Mouse (Mus musculus) brain, embryonic 18.5 days (tissue): Measurements from ENCODE around the gene Kirrel3.

Source experiments
- DNase-seq: peaks from one replicate; pipeline ENCODE4 v3.0.0-alpha.2; 2012; ENCODE audit warnings: low read depth, low spot score

Kirrel3 gene

DNA sequence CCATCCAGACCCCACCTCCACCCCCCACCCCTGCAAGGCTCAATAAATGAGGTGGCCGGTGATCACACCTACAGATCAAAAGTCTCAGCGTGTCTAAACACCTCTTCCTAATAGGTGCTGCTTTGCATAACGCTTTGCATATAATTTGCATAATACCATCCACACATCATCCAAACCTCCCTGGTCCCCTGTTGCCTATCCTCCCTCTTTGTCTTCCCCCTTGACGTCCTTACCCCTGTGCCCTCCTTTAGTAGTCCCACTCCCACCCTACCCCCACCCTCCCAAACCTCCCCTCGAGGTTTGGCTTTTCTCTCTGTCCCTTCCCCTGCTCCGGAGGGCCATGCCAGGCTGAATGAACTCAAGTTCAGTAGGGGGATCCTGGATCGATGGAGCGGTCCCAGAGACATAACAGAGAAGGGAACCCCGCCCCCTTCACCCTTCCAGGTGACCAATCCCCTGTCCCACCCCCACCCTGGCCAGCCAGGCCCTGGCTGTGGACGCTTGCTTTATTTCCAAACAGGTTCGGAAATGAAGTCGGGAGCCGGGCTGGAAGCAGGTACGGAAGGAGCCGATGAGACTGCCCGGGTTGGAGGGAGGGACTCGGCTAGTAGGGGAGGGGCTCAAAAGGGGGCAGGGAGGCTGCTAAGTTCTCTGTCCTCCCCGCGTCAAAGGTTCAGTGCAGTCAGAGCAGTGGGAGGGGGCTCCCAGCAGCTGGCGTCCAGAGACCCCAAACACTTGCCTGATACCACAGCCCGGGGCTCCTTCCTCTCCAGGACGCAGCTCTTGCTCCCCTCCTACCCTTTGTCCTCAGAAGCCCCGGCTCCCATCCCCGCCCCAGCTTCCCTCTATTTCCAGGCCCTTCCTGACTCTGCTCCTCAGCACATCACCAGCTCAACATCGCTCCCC, 539.1 kb downstream of the Kirrel3 start:
- DNase-seq = no peak

DNA sequence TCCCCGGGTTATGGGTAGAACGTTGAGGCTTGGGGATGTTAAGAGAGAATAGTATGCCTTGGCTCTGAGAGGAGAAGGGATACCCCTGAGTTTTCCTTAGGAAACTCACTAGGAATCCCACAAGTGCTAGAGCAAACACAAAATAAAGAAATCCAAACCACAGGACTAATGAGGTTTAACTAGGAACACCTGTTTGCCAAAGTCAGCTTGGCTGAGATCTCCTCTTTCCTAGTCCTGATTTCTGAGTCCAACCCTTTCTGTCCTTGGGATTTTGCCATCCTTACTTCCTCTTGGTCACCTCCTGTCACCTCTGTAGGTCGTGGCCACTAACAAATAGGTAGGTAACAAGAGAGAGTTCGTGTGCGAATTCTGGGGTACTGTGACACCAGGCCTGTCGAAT, 540.6 kb downstream of the Kirrel3 start:
- DNase-seq = no peak

DNA sequence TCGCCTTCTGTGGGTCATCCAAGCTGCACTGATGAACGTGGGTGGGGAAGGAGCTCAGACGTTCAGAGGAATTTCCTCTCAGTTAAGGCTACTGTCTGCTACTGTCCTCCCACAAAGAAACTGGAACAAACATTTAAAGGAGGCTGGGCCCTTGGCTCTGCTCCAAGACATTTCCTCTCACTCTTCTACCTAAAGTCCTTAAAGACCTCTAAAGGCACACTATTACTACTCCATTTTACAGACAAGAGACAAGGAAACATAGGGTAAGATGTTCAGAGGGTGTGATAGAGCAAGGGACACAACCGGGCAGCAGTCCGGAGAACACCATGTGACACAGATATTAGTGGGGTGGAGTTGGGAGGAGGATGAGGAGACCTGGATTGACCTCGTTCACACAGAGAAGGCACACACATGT, 541.2 kb downstream of the Kirrel3 start:
- no peak for DNase-seq

DNA sequence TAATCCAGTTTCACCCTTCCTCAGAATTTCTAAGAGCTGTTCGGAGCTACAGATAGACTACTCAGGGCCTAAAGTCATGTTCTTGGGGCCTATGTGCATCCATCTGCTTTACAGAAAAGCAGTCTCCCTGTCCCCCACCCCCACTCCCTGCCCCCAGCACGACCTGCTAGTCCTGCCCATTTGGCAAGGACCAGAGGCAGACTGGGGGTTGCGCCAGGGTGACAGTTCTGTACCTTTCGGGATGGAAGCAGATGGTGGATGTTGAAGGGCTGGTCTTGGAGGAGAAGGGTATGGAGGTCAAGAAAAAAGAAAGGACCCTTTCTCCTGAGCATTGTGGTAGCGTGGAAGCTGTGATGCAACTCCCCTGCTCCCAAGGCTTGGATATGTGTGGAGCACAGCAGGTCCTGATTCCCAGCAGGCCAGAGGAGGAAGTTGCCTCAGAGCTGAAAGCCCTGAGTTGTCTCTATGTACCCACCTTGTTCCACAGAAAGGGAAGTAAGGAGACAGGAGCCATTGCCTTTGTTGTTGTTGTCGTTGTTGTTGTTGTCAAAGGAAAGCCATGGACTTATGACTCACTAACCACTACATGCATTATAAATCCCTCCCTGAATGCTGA, 541.8 kb downstream of the Kirrel3 start:
- DNase-seq = no peak

DNA sequence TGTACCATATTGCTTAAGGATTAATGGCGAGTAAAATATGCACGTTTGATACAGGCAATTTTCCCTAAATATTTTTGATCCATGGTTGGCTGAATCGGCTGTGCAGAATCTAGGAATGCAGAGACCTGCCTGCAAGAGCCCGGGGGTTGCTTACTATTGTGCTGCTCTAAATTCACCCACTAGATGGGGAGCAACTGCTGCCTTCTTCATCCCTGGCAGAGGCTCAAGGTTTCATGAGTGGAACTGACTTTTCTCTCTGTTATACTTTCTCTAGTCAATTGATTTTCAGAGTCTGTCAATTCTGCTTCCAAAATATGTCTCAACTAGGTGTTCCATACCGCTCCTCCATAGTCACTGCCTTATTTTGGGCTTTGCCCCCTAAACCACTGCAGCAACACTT, 545.1 kb downstream of the Kirrel3 start:
- DNase-seq = no peak

DNA sequence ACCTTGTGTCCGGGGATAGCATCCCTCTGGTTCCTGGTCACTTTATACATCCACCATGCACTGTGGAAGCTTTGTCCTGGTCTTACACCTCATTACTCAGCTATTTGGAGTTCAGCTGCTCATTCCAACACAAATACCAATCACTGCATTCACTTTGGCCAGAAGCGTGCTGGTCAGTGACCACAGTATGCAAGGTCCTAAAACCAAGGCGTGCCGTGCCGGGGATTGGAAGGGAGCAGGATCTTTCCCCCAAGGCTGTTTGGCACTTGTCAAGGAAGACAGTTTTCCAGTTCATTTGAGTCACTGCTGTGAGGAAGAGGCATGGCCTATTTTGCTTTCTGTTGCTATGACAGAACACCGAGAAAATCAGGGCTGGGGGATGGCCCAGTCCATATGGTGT, 546.8 kb downstream of the Kirrel3 start:
- no peak for DNase-seq

DNA sequence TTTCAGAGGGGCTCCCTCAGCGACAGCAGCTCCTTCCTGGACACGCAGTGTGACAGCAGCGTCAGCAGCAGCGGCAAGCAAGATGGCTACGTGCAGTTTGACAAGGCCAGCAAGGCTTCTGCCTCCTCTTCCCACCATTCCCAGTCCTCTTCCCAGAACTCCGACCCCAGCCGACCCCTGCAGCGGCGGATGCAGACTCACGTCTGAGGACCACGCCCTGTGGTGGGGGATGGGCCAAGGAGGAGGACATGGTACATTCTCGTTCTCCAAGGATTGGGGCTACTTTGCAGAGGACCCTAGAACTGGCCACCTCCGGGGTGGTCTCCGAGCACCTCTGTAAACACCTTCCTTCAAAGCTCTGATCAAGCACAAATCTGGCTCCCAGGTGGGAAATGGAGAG, 549.4 kb downstream of the Kirrel3 start:
- no peak for DNase-seq

DNA sequence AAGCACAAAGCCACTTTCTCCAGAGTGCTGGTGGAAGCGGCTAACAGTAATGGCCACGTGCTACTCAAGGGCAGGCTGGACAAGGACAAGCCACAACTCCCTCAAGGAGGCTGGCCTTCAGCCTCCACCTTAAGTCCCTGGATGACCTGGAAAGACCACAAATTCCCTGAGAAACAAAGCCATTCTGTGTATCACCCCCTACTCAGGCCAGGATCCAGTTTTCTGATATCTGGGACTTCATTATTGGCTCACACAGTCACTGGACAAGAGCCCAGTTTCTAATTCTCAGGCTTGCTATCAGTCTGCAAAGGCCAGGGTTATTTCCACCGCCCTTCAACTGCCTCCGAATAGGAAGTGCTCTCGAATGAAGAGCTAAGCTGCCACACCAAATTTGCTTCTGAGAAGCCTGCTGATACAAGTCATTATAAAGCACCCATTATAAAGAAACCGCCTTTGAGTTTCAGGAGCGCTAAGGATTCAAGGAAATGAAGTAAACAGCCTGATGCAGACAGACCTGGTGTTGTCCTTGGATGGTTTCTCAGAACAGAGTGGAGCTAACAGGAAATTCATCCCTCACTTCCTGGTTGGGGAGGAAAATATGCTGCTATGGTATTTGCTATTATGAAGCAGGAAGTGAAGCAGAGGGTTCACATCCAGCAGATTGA, 553.4 kb downstream of the Kirrel3 start:
- DNase-seq = no peak

DNA sequence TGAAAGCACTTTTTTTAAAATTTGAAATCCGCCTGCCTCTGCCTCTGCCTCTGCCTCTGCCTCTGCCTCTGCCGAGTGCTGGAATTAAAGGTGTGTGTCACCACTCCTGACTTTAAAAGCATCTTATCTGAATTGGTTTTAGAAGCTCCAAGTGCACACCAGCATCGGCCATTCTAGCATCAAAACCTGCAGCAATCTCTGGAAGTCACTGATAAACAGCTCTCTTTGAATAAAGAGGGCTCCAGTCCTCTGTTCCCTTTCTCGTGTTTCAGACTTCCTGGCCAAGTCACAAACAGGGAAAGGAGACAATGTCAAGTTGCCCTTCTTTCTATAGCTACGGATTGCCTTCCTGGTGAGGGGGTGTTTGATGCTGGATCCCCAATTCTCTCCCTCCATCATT, 554.2 kb downstream of the Kirrel3 start:
- DNase-seq = no peak

DNA sequence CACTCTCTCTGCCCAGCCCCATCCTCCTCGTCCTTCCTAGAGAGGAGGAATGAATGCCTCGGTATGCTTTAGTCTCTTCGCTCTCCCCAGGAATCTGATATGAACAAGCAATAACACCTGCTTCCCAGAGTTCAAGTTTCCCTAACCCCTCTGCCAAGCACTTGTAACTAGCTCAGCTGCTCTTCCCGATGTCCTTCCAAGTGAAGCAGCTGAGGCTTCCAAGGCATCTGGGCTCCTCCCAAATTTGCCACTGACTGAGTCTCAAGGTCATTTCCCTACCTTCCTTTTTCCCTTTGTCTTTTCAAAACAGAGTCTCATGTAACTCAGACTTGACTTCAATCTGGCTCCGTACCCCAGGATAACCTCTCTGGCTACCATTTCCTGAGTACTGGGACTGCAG, 555.8 kb downstream of the Kirrel3 start:
- no peak for DNase-seq

DNA sequence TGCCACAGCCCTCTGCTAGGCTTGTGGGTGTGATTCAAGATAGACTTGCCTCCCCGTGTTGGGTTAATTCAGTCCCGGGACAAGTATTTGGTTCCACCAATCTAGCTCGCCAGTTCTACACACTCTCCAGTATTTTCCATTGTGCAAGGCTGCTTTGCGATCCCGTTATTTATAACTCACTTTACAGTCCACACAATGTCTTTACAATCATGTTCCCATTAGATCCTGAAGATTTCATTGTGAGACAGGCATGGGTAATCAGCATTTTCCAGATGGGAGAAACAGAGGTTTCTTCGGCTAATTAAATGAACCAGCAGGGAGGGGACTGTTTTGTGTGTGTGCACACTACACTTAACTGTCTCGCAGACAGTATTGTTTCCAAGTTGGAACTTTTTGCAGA, 557.9 kb downstream of the Kirrel3 start:
- no peak for DNase-seq

DNA sequence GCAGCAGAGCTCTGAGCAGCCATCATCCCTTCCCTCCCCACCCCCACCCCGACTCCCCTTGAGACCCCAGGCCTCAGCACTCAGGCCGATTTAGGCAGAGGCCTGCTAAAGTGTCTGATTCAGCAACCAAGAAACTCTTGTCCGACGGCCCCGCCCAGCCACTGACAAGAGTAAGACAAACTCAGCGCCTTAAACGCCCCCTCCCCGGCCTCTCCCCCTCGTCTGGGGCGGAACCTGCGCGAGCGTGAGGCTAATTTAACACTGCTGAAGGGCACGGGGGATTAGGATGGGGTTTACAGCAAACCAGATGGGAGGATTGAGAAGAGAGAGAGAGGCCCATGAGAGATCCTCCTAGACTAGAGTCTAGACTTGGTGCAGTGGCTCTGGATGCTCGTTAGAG, 558.8 kb downstream of the Kirrel3 start:
- no peak for DNase-seq

DNA sequence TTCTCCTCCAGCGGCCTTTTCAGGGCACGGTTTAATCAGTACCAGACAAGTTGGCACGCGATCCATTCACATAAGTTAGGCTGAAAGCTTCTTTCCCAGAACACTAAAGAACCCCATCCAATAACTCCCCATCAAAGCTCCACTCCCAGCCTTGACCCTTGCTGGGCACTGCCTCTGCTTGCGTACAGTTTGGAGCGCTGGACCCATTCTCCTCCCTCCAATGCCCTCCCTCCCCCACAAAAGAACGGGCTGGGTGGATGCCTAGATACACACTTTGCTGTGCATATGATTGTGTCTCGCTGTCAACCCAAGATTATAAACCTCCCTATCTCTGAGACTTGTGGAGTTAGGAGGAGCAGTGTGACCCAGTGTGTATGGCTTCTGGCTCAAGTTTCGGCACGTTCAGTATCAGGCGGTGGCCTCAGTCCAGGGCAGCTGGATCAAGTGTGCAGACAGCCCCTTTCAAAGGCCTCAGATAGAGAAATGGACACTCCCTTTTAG, 559.4 kb downstream of the Kirrel3 start:
- DNase-seq = no peak

DNA sequence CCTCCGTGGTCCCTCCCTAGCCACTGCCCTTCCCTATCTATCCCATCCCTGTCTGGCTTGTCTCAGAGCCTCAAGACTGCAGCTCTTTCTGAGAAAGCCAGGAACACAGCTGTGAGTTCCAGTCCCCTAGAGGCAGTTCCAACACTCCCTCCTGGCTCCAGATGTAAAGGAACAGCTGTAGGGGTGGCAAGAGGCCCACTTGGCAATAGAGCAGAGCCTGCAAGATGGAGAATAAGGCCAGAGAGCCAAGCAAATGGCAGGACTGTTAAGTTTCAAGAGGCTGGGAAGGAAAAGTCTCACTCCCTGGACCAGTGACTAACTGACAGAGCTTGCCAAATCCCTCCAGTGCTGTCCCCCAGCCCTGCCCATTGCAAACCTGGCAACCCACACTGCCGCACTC, 560.1 kb downstream of the Kirrel3 start:
- DNase-seq = no peak

DNA sequence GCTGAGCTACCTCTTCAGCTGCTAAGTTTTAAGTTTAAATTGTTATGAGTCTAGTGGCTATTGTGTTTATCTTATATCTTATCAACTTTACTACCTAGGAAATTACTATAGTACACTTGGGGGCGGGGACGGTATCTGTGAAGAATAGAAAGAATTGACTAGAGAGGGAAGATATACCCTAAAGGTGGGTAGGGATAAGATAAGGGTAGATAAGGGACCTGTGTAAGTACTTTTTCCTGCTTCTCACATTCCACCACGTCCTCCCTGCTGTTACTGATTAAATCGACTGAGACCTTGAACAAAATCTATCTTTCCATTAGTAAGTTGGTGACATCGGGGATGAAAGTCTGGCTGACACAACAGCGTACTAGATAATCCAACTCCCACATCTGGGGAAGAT, 562.8 kb downstream of the Kirrel3 start:
- no peak for DNase-seq

DNA sequence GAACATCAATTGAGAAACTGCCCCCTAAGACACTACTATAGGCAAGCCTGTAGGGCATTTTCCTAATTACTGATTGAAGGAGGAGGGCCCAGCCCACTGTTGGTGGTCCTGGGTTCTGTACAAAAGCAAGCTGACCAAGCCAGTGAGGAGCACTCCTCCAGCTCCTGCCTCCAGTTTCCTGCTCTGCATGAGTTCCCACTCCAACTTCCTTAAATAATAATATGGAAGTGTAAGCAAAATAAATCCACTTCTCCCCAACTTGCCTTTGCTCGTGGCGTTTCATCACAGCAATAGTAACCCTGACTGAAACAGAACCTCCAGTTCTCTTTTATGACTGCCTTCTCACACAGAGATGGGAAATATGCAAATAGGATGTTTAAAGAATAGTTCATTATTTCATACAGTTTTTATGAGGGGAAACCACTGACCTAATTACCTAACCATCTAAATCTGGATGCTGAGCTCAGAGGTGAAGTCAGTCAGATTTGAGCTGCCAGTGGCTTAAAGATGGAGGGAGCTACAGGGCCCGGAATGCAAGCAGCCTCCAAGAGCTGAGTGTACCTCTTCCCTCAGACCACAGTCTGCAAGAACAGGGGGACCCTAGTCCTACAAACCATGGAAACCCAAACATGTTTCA, 564.3 kb downstream of the Kirrel3 start:
- DNase-seq = no peak

DNA sequence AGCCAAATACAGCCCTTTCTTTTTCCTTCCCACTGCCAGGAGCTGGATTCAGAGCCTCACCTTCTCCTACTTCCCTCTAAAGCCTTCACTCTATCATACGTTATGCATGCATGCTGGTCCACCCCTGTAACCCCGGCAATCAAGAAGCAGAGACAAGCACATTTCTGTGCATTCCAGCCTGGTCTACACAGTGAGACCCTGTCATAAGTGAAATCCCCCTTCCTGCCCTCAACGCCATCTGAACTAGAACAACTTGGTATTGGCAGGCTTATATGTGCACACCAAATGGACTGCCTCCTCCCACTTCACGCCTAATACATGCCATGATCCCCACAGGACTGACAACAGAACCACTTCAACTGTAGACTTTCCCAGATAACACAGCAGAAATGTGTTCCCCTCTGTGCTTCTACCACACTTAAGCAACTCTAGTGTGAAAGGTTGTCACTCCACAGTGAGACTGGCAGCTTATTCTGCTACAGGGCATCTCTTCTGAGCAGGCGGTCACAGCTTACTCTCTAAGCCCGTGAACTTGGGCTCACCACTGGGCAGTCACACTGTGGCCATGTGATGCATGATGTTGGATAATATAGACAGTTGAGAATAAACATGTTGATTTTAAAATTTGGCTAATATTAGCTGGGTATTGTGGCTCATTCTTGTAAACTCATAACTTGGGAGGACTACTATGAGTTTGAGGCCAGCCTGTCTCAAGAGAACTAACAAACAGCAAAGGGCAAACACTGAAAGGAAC, 565.2 kb downstream of the Kirrel3 start:
- DNase-seq = no peak

DNA sequence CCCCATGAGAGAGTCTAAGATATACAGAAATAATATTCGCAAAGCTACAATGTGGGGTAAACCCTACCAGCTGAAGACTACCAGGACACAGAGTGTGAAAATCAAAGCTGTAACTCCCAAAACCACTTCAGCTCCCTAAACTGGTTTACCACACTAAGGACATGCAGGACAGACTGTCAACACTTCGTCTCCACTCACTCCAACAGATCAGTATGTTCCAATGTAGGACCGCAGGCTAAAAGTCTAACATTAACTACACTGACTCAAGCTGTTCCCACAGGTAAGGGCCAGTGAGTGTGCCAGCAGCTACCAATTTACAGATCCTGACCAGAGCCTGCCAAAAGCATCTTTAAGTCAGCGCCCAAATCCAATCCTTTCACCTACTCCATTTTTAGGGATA, 566.0 kb downstream of the Kirrel3 start:
- no peak for DNase-seq

DNA sequence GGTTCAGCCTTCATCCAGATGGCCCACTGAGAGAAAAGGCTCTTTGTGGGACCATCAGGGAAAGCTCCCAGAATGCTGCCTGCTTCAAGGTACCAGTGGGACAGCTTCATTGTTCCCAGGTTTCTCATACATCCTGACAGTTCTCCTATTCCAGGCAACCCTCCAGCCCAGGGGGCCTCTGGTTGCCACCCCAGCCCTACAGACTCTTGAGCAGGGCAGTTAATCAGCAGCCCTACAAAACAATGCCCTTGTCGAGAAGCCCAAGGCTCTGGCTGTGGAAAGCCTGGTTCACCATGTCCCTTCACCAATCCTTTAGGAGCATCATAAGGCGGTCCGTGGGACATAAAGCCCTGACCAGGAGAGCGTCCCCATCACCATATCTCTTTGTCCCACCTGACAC, 567.0 kb downstream of the Kirrel3 start:
- no peak for DNase-seq

DNA sequence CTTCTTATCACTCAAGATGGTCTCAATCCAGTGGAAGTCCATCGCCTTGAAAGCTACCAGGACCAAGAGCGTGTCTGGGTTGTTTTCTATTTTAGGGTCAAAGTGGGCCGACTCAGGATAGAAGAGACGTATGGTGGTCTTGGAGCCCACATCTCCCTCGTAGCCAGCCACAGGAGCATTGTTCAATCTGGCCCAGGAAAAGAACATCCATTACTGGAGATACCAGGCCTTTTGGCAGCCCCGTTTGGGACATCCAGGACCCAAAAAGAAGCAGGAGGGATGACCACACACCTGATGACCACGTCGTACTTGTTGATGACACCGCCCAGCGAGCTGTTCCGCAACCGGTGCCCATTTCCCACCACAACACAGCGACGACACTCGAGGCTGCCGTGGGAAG, 567.4 kb downstream of the Kirrel3 start:
- DNase-seq = no peak

DNA sequence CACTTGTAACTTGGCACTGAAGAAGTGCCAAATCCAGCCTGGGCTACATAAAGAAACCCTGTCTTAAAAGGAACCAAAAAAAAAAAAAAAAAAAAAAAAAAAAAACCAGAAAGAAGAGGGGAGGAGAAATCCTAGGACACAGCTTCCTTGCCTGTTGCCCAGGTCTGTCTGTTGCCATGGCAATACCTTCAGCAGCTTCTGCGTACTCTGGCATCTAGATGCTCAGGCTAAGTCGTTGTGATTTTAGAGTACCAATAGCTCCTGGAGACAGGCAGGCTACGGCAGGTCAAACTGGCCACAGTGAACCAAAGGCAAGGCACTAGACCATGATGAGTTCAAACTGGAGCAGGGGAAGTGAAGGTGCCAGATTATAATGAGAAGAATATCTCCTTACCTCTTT, 568.0 kb downstream of the Kirrel3 start:
- no peak for DNase-seq
